Mouse (Mus musculus) forebrain, embryonic 16.5 days (tissue): ENCODE measurements around the gene Arl16. TPM values are rescaled to one million over a fixed set of nuclear protein-coding genes. Genes with fewer than 3 reads are reported as not detected.
"Not testable (repeated sequence)": the region's sequence is repeated elsewhere in the genome, so short reads cannot be mapped to it uniquely, and the experiment has no call there.

Experiments
- ATAC-seq: fragments of 200-750 bp; cut with Nextera tagmentation; 2 replicates; pipeline ENCODE4 v1.8.0; 2017; ENCODE audit warnings: mild to moderate bottlenecking, moderate library complexity
- H3K27ac ChIP-seq: fragments of 300-500 bp; sonication (generic); 2 replicates; pipeline ENCODE4 v1.5.1; 2014; ENCODE audit warnings: low read length, control low read depth
- H3K27me3 ChIP-seq: fragments of 300-500 bp; sonication (generic); replicated peaks from 2 replicates; pipeline ENCODE4 v1.6.1; 2014; ENCODE audit warnings: low read length; ENCODE audit not compliant: control insufficient read depth, insufficient read depth
- H3K36me3 ChIP-seq: fragments of 300-500 bp; sonication (generic); 2 replicates; pipeline ENCODE4 v1.6.1; 2014; ENCODE audit not compliant: control insufficient read depth, insufficient read depth
- H3K4me1 ChIP-seq: fragments of 300-500 bp; sonication (generic); replicated peaks from 2 replicates; pipeline ENCODE4 v1.6.1; 2014; ENCODE audit warnings: low read length; ENCODE audit not compliant: control insufficient read depth, insufficient read depth
- H3K4me2 ChIP-seq: fragments of 300-500 bp; sonication (generic); 2 replicates; pipeline ENCODE4 v1.6.1; 2014; ENCODE audit warnings: mild to moderate bottlenecking, low read length, control low read depth
- H3K4me3 ChIP-seq: fragments of 300-500 bp; sonication (generic); replicated peaks from 2 replicates; pipeline ENCODE4 v1.5.1; 2014; ENCODE audit warnings: mild to moderate bottlenecking, low read length, control low read depth
- H3K9ac ChIP-seq: fragments of 300-500 bp; sonication (generic); replicated peaks from 2 replicates; pipeline ENCODE4 v1.6.1; 2014; ENCODE audit warnings: low read depth, low read length, control low read depth
- H3K9me3 ChIP-seq: fragments of 300-500 bp; sonication (generic); 2 replicates; pipeline ENCODE4 v1.6.1; 2016; ENCODE audit warnings: low read length; ENCODE audit not compliant: control insufficient read depth
- WGBS: fragments of 180-500 bp; shearing (Covaris S2); extraction: QIAGEN DNeasy Blood & Tissue Kit; methylation state at CpG from one replicate; pipeline ENCODE4 v1.1.7; 2014; 5-methylcytosine and 5-hydroxymethylcytosine counted together
- polyA plus RNA-seq: library from polyadenylated mRNA; unstranded; fragments of >200 nt; fragmentation: Nextera tagmentation; extraction: Ambion mirVana; gene quantifications from 2 replicates; pipeline ENCODE4 v1.2.1, GENCODE M21; 2015

Arl16 gene
- polyA plus RNA-seq = 45.5 and 56.4 TPM in 2 replicates

DNA sequence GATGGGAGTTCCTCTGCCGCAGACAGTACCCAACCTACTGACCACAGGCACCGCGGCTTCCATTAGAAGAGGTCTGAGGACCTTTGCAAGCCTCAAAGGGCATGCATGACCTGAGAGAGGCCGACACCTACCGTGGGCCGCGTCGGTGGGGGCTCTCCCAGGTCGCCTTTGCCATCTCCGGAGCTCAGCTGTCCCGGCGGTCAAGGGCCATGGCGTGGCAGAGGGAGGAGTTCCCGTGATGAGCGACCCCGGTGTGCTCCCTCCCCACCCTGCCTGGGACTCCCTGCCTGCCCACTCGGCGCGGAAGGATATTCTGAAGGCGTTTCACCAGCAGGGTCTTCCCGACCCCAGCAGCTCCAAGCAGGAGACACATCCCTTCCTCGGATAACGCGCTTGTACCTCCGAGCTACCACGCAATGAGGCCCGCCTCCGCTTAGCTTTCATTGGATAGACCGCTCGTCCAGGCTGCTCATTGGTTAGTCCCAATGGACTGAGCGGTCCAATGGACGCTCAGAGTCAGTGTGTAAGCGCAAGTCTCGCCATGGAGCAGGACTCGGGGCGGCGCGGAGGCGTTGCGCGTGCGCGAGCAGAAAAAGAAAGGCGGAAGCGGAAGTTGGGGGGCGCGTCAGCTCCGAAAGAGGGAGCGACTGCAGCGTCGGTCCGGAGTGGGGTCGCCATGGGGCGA lies at the start of gene Arl16:
TSS of gene Arl16 (minus strand) at position 557 of the 685 bp plus-strand sequence.
- peak; percentile 100 for ATAC-seq
- H3K36me3 ChIP-seq = peaks cover 22% of the 10 kb centered on the region
- under 1% methylated on average over 54 of the region's 54 CpGs for WGBS
- H3K27me3 ChIP-seq = no peaks in the 10 kb centered on the region
- H3K4me1 ChIP-seq = peaks cover 24% of the 10 kb centered on the region
- H3K9ac ChIP-seq = peak within 1 kb of the TSS; percentile 94
- no peaks in the 10 kb centered on the region for H3K9me3 ChIP-seq
- H3K27ac ChIP-seq = peak within 1 kb of the TSS; percentile 85
- H3K4me2 ChIP-seq = peak within 1 kb of the TSS; percentile 91
- peak within 1 kb of the TSS; percentile 99 for H3K4me3 ChIP-seq

DNA sequence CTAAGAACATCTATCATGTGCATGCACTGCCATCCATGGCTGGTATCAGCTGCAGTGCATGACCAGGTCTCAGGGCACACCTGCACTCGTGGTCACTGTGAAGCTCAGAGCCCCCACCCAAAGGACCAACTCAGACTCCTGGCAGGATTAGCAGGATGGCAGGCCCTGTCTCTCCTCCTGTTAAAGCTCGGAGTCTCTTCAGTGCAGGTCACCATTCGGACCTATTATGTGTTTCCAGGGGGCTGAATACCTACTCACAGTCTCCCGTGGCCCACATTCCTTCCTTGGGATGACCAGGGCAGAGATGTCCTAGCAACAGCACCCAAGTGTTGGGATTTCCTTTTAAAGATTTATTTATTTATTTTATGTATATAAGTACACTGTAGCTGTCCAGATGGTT lies 49.7 kb upstream of the Arl16 start:
- Histone ChIP-seq H3K9me3 (no peaks in the 10 kb centered on the region), H3K9ac (no peak overlapping the region), H3K27ac (no peak overlapping the region), H3K4me2 (no peak overlapping the region), H3K4me3 (no peak overlapping the region), H3K36me3 (no peaks in the 10 kb centered on the region), H3K4me1 (no peaks in the 10 kb centered on the region), H3K27me3 (no peaks in the 10 kb centered on the region)
- WGBS = 79% methylated on average over 4 of the region's 4 CpGs
- no peak for ATAC-seq

DNA sequence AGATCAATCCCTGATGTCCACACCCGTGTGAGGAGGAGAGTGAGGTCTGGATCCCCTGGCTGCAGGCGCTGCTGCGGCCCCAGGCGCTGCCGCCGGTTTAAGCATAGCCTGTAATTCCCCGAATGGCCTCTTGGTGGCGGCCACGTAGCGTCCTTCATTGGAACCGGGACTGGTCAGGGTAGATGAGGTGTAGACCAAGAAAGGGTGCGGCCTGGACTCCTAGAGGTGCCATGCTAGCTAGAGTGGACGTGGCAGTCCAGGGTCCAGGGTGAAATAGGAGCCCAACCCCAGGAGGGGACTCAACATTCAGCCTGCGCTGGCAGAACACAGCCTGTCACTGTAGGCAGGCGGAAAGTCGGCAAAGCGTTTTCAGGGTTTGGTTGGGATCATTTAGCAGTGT lies 48.2 kb upstream of the Arl16 start:
- Histone ChIP-seq H3K9ac (no peak overlapping the region), H3K36me3 (no peaks in the 10 kb centered on the region), H3K4me2 (no peak overlapping the region), H3K4me1 (peaks cover 2% of the 10 kb centered on the region; the same call in 1 of the 2 replicates), H3K27ac (no peak overlapping the region), H3K9me3 (no peaks in the 10 kb centered on the region), H3K27me3 (no peaks in the 10 kb centered on the region), H3K4me3 (no peak overlapping the region)
- whole genome bisulfite sequencing = 16% methylated on average over 17 of the region's 17 CpGs
- peak; percentile 49; the same call in 1 of the 2 replicates for ATAC-seq

DNA sequence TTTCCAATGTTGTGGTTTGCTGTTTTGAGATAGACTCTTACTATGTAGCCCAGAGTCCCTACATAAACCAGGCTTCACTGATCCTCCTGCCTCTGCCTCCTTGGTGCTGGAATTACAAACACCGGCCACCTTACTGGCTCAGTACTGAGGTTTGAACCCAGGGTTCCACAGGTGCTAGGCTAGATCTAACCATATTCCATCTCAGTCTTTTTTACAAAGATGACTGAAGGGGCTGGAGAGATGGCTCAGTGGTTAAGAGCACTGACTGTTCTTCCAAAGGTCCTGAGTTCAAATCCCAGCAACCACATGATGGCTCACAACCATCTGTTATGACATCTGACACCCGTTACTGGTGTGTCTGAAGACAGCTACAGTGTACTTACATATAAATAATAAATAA lies 46.9 kb upstream of the Arl16 start:
- H3K27me3 ChIP-seq, H3K36me3 ChIP-seq, H3K27ac ChIP-seq, H3K4me1 ChIP-seq, H3K4me3 ChIP-seq, H3K4me2 ChIP-seq, H3K9ac ChIP-seq, H3K9me3 ChIP-seq, ATAC-seq: not testable (repeated sequence)
- 90% methylated on average over 2 of the region's 2 CpGs for WGBS

DNA sequence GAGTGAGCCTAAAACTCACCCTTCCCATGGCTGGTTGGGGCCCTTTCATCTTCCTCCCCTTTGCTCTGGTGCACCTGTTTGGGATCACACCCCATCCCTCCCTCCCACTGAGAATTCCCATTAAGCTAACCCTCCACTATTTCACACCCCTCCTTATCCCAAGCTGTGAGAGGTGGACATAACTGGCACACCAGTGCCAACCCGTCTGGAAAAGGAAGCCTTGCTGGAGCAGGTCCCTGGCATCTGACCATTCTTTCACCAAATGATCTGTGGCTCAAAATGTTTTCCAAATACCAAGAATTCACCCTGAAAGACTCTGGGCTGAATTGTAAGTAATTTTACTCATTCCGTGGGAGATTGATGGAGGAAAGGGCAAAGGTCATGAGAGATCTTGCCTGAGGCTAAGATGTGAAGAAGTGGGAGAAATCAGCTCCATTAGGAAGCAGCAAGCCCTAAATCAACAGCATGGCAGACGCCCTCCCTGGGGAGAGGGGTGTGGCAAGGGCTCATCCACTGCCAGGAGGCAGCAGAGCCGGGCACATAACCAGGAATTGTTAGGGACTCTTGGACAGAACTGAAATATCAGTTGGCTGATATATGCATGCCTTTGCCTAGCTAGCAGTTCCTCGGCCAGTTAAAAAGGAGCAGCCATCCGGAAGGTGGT lies 45.5 kb upstream of the Arl16 start:
- WGBS = 47% methylated on average over 6 of the region's 6 CpGs
- no peak overlapping the region for H3K9ac ChIP-seq
- peaks cover 2% of the 10 kb centered on the region; the same call in 1 of the 2 replicates for H3K4me1 ChIP-seq
- no peak overlapping the region for H3K4me2 ChIP-seq
- no peaks in the 10 kb centered on the region for H3K36me3 ChIP-seq
- H3K27me3 ChIP-seq = no peaks in the 10 kb centered on the region
- no peak overlapping the region for H3K4me3 ChIP-seq
- H3K9me3 ChIP-seq = no peaks in the 10 kb centered on the region
- no peak overlapping the region for H3K27ac ChIP-seq
- no peak for ATAC-seq

DNA sequence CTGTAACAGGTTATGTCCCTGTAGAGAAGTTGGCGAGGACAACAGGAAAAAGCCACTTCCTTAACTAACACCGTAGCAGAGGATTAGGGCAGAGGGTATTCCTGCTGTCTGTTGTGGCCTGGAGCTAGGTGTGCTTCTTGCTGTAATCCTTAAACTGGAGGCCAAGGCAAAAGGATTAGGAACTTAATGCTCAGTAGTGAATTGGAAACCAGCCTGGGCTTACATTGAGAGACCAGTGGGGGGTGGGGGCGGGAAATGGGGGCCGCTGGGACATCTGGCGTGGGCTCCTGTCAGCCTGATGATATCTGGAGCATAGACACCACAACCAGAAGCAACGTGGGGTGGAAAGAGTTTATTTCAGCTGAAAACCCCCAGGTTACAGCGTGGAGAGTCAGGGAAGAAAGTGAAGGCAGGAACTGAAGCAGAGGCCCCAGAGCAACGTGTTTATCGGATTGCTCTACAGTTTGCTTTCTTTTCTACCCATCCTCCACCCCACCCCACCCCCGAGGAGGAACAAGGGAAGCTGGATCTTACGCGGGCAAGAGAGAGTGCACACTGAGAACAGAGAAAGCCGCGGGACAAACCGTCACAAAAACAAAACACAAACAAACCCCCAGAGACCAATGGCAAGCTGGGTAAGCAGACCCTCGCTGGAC lies 43.1 kb upstream of the Arl16 start:
- Histone ChIP-seq H3K27me3 (no peaks in the 10 kb centered on the region), H3K9me3 (no peaks in the 10 kb centered on the region), H3K27ac (no peak overlapping the region), H3K4me2 (peak overlapping the region; percentile 35), H3K4me3 (no peak overlapping the region), H3K9ac (peak overlapping the region; percentile 36), H3K4me1 (peaks cover 2% of the 10 kb centered on the region; the same call in 1 of the 2 replicates), H3K36me3 (no peaks in the 10 kb centered on the region)
- WGBS = 3% methylated on average over 16 of the region's 16 CpGs
- no peak for ATAC-seq

DNA sequence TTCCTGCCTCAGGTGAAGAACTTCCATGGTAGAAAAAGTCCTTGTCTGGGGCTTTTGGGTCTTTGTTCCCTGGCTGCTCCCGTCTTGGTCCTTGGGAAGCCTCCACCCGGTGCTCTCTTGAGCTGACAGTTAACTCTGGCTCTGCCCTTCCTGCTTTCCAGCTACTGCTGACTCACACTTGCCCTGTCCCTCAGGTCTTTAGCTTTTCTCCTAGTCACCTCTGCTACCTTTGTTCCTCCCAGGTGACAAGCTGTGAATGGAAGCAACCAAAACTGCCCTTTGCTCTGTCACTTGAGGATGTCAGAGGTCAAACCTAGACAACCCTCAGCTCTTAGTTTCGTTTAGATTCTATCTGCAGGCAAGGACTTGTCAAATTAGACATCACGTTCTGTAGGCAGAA lies 42.5 kb upstream of the Arl16 start:
- H3K4me2 ChIP-seq = no peak overlapping the region

DNA sequence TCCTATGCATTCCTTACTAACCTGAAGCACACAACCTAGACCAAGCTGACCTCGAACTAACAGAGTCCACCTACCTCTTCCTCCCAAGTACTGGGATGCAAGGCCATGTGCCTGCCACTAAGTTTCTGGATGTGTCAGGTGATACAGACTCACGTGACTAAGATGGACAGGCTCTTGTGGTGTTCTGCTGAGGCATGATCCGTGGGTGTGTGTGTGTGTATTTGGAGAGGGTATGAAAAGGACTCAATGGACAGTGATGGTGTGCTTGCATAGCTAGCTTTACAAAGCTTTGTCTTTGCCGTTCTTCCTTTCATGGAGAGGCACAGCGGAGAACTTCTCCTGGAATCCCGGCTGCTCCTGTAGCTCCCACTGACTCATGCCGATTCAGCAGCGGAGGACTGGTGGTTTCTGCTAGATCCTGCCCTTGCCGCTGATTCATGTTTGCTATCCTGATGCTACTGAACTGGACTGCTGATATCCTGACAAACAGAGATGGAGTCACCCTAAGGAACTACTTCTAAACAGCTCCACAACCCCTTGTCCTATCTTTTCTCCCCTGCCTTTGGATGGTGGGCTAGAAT lies 41.0 kb upstream of the Arl16 start:
- no peak for ATAC-seq
- Histone ChIP-seq H3K9me3 (no peaks in the 10 kb centered on the region), H3K9ac (no peak overlapping the region), H3K4me2 (no peak overlapping the region), H3K36me3 (no peaks in the 10 kb centered on the region), H3K4me1 (peaks cover 2% of the 10 kb centered on the region; the same call in 1 of the 2 replicates), H3K27me3 (no peaks in the 10 kb centered on the region), H3K4me3 (no peak overlapping the region), H3K27ac (no peak overlapping the region)
- 84% methylated on average over 9 of the region's 9 CpGs for WGBS

More for the DNA sequence above, 42.5 kb upstream of the Arl16 start:
- Histone ChIP-seq H3K4me1 (peaks cover 2% of the 10 kb centered on the region; the same call in 1 of the 2 replicates), H3K36me3 (no peaks in the 10 kb centered on the region), H3K9ac (no peak overlapping the region), H3K4me3 (no peak overlapping the region), H3K9me3 (no peaks in the 10 kb centered on the region), H3K27ac (no peak overlapping the region), H3K27me3 (no peaks in the 10 kb centered on the region)
- WGBS = 30% methylated on average over 4 of the region's 4 CpGs
- no peak for ATAC-seq
